Mouse (Mus musculus) monocyte, adult 2 months (primary cell): ENCODE measurements around the gene Spag9.

Experiments used
- DNase-seq, 2 experiments: peaks; one replicate each; pipeline ENCODE4 v3.0.0; 2022; ENCODE audit warnings: low spot score in 2 of 2, low read depth in 1 of 2

Spag9 gene

GRCm38 (mm10) chr11:94045016-94045415, 49.1 kb downstream of the Spag9 start:
- DNase-seq: no peak

- no peak for DNase-seq
Measured at GRCm38 (mm10) chr11:94047288-94047687, 51.4 kb downstream of the Spag9 start.

- no peak for DNase-seq
Measured at GRCm38 (mm10) chr11:94054176-94054575, 58.3 kb downstream of the Spag9 start.

DNA sequence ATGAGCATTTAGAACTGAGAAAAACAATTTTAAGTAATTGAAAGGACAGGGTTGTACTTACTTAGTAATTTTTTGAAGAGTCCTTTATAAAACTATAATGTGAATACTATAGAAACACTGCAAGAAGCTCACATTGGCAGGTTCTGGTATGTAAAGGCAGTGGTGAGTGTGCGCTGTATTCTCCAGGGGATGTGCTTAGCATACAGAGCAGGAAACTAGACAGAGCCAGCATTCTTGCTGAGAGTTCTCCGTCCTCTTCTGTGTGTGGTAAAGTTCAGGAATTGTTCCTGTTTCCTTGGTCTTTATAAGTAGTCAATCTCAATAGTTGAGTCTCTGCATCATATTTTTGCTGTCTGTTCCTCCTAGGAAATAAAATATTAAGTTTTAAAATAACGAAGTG, 59.0 kb downstream of the Spag9 start:
- DNase-seq: no peak

- no peak for DNase-seq
Measured at GRCm38 (mm10) chr11:94063941-94064340, 68.0 kb downstream of the Spag9 start.

DNA sequence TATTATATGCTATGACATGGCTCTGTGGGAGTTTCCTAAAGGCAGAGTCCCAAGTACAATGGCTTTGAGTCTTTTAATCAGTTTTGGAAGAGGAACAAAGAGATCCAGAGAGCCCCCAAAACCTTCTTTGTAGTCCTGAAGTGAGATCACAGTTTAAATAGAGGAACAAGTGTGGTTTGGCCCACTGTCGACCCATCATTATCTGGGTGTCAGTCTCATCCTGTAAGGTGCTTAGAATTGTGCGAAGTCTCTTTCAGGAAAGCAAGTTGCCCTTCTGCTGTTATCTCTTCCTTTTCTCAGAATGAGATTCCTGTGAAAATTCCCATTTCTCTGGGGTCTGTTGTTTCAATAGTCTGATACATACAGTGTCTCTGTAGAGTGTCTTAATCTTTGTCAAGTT, 74.6 kb downstream of the Spag9 start:
- no peak for DNase-seq

DNA sequence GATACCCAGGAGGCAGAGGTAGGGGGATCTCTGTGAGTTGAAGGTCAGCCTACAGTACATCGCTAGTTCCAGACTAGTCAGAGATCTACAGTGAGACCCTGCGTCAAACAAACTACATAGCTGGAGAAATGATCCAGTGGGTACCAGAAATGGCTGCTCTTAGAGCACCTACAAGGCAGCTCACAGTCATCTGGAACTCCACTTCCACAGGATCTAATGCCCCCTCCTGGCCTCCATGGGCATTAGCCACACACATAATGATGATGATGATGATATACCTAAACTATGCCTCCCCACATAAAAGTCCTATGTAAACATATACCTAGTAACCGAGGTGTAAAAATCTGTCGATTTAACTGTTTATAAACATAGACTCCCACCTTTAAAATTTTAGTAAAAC, 77.4 kb downstream of the Spag9 start:
- DNase-seq: no peak

DNA sequence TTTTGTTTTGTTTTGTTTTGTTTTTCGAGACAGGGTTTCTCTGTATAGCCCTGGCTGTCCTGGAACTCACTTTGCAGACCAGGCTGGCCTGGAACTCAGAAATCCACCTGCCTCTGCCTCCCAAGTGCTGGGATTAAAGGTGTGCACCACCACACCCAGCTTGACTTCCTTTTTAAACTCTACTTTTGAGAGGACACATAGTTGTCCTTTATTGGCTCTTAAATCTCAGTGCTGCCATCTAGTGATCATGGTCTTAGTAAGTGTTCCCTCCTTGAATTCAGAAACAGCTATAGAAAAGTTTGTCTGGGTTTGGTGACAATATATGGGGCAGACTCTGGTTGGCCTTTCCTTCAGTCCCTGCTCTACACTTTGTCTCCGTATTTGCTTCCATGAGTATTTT, 91.1 kb downstream of the Spag9 start:
- peak in 1 of 2 experiments; percentile 1 for DNase-seq

DNA sequence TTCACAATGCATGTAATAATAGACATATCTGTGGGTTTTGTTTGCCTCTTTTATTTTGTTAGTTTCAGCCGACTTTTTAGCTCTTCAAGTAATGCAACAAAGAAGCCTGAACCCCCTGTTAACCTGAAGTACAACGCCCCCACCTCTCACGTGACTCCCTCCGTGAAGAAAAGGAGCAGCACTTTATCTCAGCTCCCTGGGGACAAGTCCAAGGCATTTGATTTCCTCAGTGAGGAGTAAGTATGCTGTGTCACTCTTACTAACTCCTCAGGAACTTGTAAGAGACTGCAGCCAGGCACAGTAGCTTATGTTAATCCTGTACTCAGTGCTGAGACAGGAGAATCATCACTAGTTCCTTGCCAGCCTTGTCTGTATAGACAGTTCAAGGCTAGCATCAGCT, 94.6 kb downstream of the Spag9 start:
- DNase-seq: no peak

GRCm38 (mm10) chr11:94097489-94097888, 101.6 kb downstream of the Spag9 start:
- no peak for DNase-seq

GRCm38 (mm10) chr11:94098840-94099239, 102.9 kb downstream of the Spag9 start:
- no peak for DNase-seq

DNA sequence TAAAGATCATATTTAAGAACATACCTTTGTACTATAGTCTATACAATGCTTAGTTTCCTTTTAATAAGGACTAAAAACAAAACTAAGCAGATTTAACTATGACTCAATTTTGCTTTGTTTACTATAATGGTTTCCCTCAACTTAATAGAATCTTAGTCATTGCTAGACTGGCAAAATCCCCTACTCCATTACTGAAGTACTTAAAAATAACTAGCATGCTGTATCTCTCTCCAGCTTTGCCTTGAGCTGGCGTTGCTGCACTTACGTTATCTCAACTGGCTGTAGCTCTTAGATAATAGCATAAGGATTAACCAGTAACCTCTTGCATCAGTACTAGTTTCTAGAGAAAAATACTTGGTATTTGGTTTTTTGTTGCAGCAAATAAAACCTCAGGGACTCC, 117.9 kb downstream of the Spag9 start:
- no peak for DNase-seq

DNA sequence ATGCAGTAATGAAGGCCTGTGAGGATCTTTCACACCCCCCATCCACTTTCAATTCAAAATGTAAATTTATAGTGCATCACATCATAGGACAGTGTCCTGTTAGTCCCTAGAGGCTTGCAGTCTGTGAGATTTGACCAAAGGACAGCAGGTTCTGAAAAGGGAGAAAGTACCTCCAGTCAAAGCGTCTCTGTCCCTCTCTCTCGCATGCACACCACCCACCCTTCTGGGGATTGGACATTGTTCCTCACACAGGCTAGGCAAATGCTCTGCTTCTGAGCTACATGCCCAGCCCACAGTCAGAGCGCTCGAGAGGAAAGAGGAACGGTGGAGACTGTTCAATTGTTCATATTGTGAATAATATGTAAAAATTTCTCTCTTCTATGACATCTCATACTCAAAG, 119.5 kb downstream of the Spag9 start:
- DNase-seq: no peak

DNA sequence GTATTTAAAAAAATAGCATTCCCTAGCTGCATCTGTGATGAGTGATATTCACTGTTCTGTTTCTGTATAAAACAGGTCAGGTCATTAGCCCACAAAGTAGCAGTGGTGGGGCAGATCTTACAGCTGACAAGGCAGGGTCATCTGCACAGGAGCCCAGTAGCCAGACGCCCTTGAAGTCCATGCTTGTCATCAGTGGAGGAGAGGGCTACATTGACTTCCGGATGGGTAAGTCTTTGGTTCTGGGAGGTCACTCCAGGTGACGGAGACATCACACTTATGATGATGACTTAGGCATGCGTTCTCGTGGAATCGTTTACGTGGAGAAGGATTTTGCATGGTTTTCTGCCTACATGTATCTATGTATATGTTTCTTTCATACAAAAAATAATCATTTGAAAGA, 120.8 kb downstream of the Spag9 start:
- DNase-seq: no peak

- DNase-seq: no peak
Measured at GRCm38 (mm10) chr11:94117836-94118235, 121.9 kb downstream of the Spag9 start.

DNA sequence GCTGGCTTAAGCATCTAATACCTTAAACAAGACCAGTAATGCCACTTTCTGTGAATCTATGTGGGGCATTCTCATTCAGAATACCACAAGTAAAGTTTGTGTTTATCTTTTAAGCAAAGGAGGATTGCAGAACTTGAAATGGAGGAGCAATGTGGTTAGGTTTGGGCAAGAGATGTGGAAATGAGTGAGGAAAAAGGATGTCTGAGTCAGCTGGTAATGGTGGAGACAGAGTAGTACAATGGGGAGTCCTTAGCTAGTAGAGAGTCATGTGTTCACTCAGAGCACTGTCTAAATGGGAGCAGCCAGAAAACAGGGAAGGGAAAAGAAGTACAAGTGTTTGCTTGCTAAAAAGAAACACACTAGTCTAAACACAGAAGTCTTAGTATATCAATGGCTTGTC, 122.7 kb downstream of the Spag9 start:
- DNase-seq: no peak

DNA sequence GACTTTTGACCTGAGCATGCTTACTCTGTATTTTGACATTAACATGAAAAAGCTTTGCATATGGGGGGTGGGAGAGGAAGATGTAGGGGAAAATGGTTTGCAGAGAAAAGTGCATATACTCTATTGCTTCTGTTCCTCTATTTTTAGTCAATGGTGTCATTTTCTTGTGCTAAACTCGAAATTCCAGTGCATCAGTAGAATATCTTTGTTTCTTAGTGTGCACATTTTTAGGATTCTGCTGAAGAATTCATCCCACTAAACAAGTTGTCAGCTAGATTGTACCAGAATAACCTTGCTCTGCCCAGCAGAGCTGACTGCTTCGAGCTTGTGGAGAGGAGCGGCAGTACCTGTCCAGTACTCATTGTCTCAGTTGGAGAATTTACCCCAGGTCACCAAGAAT, 124.8 kb downstream of the Spag9 start:
- DNase-seq: no peak

GRCm38 (mm10) chr11:94121501-94121900, 125.6 kb downstream of the Spag9 start:
- no peak for DNase-seq

- no peak for DNase-seq
Measured at GRCm38 (mm10) chr11:94122341-94123030, 126.6 kb downstream of the Spag9 start.

DNA sequence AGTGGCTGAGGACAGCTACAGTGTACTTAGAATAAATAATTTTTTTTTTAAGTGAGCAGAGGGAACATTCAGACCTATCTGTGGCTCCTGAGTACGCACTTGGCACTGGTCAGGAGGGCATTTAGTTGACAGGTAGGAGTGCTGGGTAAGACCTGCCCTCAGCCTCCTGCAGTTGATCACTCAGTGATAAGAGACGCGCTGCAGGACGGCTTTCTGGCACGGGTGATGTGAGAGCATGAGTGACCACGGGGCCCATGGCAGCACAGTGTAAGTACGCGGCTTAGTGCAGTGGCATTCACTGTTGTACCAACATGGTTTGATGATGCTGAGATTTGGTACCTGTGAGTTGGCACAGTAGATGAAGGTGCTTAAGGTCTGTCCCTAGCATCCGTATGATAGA, 130.8 kb downstream of the Spag9 start:
- no peak for DNase-seq

DNA sequence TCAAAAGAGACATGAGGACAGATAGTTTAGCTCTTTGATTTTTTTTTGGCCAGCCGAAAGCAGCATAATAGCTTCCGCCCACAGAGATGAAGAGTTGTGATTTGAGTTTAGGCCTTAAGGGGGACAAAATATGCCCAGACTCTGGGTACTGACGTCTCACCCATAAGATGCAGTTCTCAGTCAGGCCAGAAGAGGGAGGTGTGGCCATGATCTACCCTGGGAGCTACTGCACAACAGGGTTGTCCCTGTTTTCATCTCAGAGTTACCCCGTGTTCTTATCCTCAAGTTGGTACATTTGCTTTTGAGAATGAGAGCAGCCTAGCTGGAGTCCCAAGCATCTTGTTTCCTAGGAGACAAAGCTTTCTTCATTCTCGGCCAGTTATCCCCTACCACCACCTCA, 132.1 kb downstream of the Spag9 start:
- peak; percentile 24 to 59 for DNase-seq

DNA sequence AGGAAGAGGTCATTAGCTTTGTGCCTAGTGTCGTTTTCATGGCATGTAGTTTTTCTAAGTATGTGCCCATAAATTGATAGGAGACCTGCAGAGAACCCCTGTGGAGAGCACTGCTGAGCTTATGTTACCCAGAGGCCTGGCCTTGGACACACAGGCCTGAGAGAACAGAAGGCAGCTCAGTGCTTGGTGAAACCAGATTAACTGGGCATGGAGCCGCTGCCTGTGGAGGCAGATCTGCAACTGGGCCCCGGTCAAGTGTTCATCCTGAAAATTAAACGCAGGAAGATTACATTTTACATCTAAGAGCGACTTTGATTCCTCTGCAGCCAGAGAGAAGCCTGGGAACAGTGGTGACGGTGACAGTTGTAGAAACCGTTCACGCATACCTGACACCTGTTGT, 132.6 kb downstream of the Spag9 start:
- DNase-seq: no peak

DNA sequence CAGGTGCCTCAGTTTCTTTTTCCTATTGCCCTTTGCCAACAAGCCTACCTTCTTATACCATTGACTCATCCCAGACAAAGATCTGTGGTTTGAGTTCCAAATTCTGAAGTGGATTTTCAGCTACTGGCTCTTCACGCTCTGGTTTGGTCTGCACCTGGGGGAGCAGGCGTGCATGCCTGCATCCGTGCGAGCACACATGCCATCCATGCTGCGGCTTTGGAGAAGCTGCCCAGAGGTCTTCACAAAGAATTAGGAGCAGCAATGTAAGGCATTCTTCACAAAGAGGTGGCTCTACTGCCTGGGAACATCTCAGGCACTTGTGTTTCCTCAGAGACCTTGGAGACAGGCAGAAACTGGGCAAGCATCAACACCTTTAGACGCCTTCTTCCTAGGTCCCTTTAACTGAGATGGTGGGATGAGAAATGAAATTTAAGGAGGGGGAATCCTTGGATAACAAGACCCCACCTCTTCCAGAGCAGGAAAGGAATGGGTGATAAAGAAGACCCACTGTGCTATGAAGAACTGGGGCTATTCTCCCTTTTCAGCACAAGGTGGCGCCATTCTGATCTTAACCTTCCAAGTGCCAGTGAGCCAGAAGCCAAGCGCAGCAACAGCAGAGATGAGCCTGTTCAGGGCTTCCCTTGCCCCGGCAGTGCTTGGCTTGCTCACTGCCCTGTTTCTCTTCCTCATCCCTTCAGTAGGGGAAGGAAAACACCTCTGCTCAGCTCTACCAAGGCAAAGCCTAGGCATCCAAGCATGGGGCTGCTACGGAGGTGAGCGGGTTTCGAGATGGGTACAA, 133.6 kb downstream of the Spag9 start:
- DNase-seq: peak in 1 of 2 experiments; percentile 19
